Mouse (Mus musculus): ENCODE measurements at regions not wholly inside any gene's neighbourhood (a gene's known extent, or its start where the extent isn't known, plus 50 kb on each side); places are given as distances from the start of the nearest gene placed in this dataset.

GRCm38 (mm10) chr7:118308882-118309281, 65.4 kb upstream of the Smg1 start:
- 85% methylated on average over 2 of the region's 2 CpGs for WGBS (ENCODE audit: insufficient replicate concordance)
- DNase-seq (no peak), ATAC-seq (no peak)
- no peak overlapping the region for H3K4me2 ChIP-seq (ENCODE audit: low read depth, low read length)
- H3K27me3 ChIP-seq (ENCODE audit: insufficient read depth, low read length): no peaks in the 10 kb centered on the region
- H3K4me1 ChIP-seq (ENCODE audit: insufficient read depth): no peaks in the 10 kb centered on the region
- H3K9me3 ChIP-seq (ENCODE audit: low read length): no peaks in the 10 kb centered on the region
- no peaks in the 10 kb centered on the region for H3K36me3 ChIP-seq (replicated peaks; ENCODE audit: insufficient read depth, low read length)
- no peak overlapping the region for H3K9ac ChIP-seq (replicated peaks)
- no peak overlapping the region for H3K27ac ChIP-seq (ENCODE audit: low read depth)
- TF ChIP-seq CTCF (IDR thresholded peaks at IDR 0.05; ENCODE audit: low read depth): no peak
- no peak for TF ChIP-seq EP300 (IDR thresholded peaks at IDR 0.05; ENCODE audit: low read depth)
- no peak overlapping the region for H3K4me3 ChIP-seq (ENCODE audit: low read depth, low read length)

- DNase-seq (peak; percentile 85), ATAC-seq (peak; percentile 48; the same call in 1 of the 2 replicates)
- no peak overlapping the region for H3K9ac ChIP-seq (replicated peaks)
- TF ChIP-seq CTCF (IDR thresholded peaks at IDR 0.05; ENCODE audit: low read depth): peak; percentile 96
- TF ChIP-seq EP300 (IDR thresholded peaks at IDR 0.05; ENCODE audit: low read depth): no peak
- no peaks in the 10 kb centered on the region for H3K4me1 ChIP-seq (ENCODE audit: insufficient read depth)
- H3K36me3 ChIP-seq (replicated peaks; ENCODE audit: insufficient read depth, low read length): no peaks in the 10 kb centered on the region
- 3% methylated on average over 8 of the region's 8 CpGs for WGBS (ENCODE audit: insufficient replicate concordance)
- no peaks in the 10 kb centered on the region for H3K9me3 ChIP-seq (ENCODE audit: low read length)
- H3K27me3 ChIP-seq (ENCODE audit: insufficient read depth, low read length): no peaks in the 10 kb centered on the region
- no peak overlapping the region for H3K27ac ChIP-seq (ENCODE audit: low read depth)
- H3K4me2 ChIP-seq (ENCODE audit: low read depth, low read length): no peak overlapping the region
- no peak overlapping the region for H3K4me3 ChIP-seq (ENCODE audit: low read depth, low read length)
Measured at GRCm38 (mm10) chr7:118304812-118305211, 61.3 kb upstream of the Smg1 start.

GRCm38 (mm10) chr7:118304338-118304737, 60.9 kb upstream of the Smg1 start:
- H3K27me3 ChIP-seq (ENCODE audit: insufficient read depth, low read length): no peaks in the 10 kb centered on the region
- ATAC-seq (no peak), DNase-seq (no peak)
- no peak overlapping the region for H3K4me3 ChIP-seq (ENCODE audit: low read depth, low read length)
- no peaks in the 10 kb centered on the region for H3K4me1 ChIP-seq (ENCODE audit: insufficient read depth)
- H3K36me3 ChIP-seq (replicated peaks; ENCODE audit: insufficient read depth, low read length): no peaks in the 10 kb centered on the region
- H3K27ac ChIP-seq (ENCODE audit: low read depth): no peak overlapping the region
- no peak overlapping the region for H3K9ac ChIP-seq (replicated peaks)
- no peaks in the 10 kb centered on the region for H3K9me3 ChIP-seq (ENCODE audit: low read length)
- H3K4me2 ChIP-seq (ENCODE audit: low read depth, low read length): no peak overlapping the region
- no peak for TF ChIP-seq CTCF (IDR thresholded peaks at IDR 0.05; ENCODE audit: low read depth)
- no peak for TF ChIP-seq EP300 (IDR thresholded peaks at IDR 0.05; ENCODE audit: low read depth)
- 48% methylated on average over 2 of the region's 2 CpGs for WGBS (ENCODE audit: insufficient replicate concordance)

- Histone ChIP-seq H3K4me1 (ENCODE audit: insufficient read depth) (no peaks in the 10 kb centered on the region), H3K27me3 (ENCODE audit: insufficient read depth, low read length) (no peaks in the 10 kb centered on the region), H3K9ac (replicated peaks) (no peak overlapping the region), H3K4me2 (ENCODE audit: low read depth, low read length) (no peak overlapping the region), H3K4me3 (ENCODE audit: low read depth, low read length) (no peak overlapping the region), H3K9me3 (ENCODE audit: low read length) (no peaks in the 10 kb centered on the region), H3K27ac (ENCODE audit: low read depth) (no peak overlapping the region), H3K36me3 (replicated peaks; ENCODE audit: insufficient read depth, low read length) (no peaks in the 10 kb centered on the region)
- TF ChIP-seq CTCF (IDR thresholded peaks at IDR 0.05; ENCODE audit: low read depth): no peak
- TF ChIP-seq EP300 (IDR thresholded peaks at IDR 0.05; ENCODE audit: low read depth): no peak
- 67% methylated on average over 6 of the region's 6 CpGs for WGBS (ENCODE audit: insufficient replicate concordance)
- ATAC-seq (no peak), DNase-seq (no peak)
Measured at GRCm38 (mm10) chr7:118303921-118304320, 60.5 kb upstream of the Smg1 start.

- no peak for TF ChIP-seq CTCF (IDR thresholded peaks at IDR 0.05; ENCODE audit: low read depth)
- no peak for TF ChIP-seq EP300 (IDR thresholded peaks at IDR 0.05; ENCODE audit: low read depth)
- Histone ChIP-seq H3K4me3 (ENCODE audit: low read depth, low read length) (no peak overlapping the region), H3K9ac (replicated peaks) (no peak overlapping the region), H3K27me3 (ENCODE audit: insufficient read depth, low read length) (no peaks in the 10 kb centered on the region), H3K36me3 (replicated peaks; ENCODE audit: insufficient read depth, low read length) (no peaks in the 10 kb centered on the region), H3K9me3 (ENCODE audit: low read length) (no peaks in the 10 kb centered on the region), H3K27ac (ENCODE audit: low read depth) (no peak overlapping the region), H3K4me1 (ENCODE audit: insufficient read depth) (no peaks in the 10 kb centered on the region), H3K4me2 (ENCODE audit: low read depth, low read length) (no peak overlapping the region)
- 61% methylated on average over 7 of the region's 7 CpGs for WGBS (ENCODE audit: insufficient replicate concordance)
- DNase-seq (no peak), ATAC-seq (peak; percentile 79)
Measured at GRCm38 (mm10) chr7:118300678-118301342, 57.3 kb upstream of the Smg1 start.

- H3K4me3 ChIP-seq (ENCODE audit: low read depth, low read length): no peak overlapping the region
- no peak for TF ChIP-seq EP300 (IDR thresholded peaks at IDR 0.05; ENCODE audit: low read depth)
- peak; percentile 90 for TF ChIP-seq CTCF (IDR thresholded peaks at IDR 0.05; ENCODE audit: low read depth)
- H3K27me3 ChIP-seq (ENCODE audit: insufficient read depth, low read length): no peaks in the 10 kb centered on the region
- no peaks in the 10 kb centered on the region for H3K36me3 ChIP-seq (replicated peaks; ENCODE audit: insufficient read depth, low read length)
- no peak overlapping the region for H3K9ac ChIP-seq (replicated peaks)
- H3K9me3 ChIP-seq (ENCODE audit: low read length): peaks cover 5% of the 10 kb centered on the region; the same call in 1 of the 2 replicates
- H3K27ac ChIP-seq (ENCODE audit: low read depth): no peak overlapping the region
- peak; percentile 50; the same call in 1 of the 2 replicates for ATAC-seq
- 6% methylated on average over 13 of the region's 13 CpGs for WGBS (ENCODE audit: insufficient replicate concordance)
- H3K4me2 ChIP-seq (ENCODE audit: low read depth, low read length): peak overlapping the region; percentile 7; the same call in 1 of the 2 replicates
- DNase-seq: peak; percentile 79
- no peaks in the 10 kb centered on the region for H3K4me1 ChIP-seq (ENCODE audit: insufficient read depth)
Measured at GRCm38 (mm10) chr7:118297613-118298012, 54.1 kb upstream of the Smg1 start.
